Mouse (Mus musculus): ENCODE measurements around the gene Pum1.

- no peak for TF ChIP-seq CTCF (IDR thresholded peaks at IDR 0.05; ENCODE audit: low read depth)
- TF ChIP-seq EP300 (IDR thresholded peaks at IDR 0.05; ENCODE audit: low read depth), result no peak
Observed at GRCm38 (mm10) chr4:130637488-130638422, 25.4 kb upstream of the Pum1 start.
